Mouse (Mus musculus) fat pad, adult 2 months (tissue): Measurements from ENCODE around the gene Gnb3.

Experiments
- DNase-seq: peaks from one replicate; pipeline ENCODE4 v3.0.0-alpha.2; 2011; ENCODE audit warnings: low read depth, low spot score; ENCODE audit errors: extremely low read depth

Gene Gnb3

DNA sequence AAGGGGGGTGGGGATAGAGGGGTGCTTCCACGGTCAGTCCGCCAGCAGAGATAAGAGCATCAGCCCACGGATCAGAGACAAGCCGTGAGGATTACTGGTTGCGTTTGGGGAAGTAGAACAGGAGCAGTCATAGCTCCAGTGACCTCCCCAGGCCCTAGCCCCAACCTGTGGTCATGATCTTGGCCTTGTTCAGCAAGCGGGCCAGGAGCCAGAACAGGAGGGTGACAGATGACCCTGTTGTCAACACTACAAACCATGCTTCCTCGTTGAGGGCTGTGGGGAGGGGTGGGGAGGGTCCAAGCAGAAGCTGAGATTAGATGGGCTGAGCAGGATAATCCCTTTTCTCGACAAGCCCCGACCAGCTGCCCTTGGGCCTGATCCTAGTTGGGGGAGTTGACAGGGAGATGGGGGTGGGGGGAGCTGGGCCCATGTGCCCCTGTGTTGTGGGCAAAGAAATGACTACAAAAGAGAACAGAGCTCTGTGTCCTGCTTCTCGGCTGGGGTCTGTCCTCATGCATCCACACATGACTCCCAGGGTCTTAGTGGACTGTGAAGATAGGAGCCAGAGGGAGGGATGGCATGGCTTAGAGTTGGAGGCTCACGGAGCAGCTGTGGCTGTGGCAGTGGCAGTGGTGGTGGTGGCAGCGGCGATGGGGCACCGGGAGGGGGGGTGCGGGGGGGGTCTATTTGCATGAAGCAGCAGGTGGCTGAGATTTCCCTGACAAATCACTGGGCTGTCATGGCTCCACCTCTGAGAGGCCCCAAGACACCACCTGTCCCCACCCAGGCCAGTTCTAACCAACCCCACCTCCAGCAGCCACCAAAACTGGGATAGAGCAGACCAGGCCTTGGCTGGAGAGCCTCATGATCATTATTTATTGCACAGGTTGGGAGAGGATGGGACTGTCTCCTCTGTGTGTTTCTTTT lies at the start of gene Gnb3:
Gene Gnb3, minus strand, starts transcription at position 35 of the 927 bp plus-strand sequence.
- DNase-seq = no peak

DNA sequence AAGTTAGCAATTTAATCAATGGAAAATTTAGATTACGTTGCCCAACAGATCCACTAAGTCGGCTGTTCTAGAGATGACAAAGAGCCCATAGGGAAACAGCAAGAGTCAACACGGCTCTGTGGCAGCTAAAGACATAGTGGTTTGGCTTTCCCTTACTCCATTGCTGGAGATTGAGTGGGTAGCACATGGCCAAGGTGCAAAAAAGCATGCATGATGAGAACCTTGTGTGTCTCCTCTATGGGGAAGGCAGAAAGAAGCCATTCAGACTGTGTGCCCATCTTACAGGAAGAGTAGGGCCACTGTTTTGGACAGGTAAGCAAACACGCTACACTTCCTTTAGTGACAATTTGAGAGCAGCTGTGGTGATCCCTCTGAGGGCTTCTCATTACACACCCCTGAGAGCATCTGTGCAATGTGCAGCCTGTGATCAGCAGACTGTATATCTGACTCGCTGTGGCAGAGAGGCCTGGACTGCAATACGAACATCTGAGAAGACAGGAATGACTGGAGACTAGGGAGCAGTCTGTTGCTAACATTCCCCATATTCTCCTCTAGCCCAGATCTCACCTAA lies 48.6 kb upstream of the Gnb3 start:
- no peak for DNase-seq

DNA sequence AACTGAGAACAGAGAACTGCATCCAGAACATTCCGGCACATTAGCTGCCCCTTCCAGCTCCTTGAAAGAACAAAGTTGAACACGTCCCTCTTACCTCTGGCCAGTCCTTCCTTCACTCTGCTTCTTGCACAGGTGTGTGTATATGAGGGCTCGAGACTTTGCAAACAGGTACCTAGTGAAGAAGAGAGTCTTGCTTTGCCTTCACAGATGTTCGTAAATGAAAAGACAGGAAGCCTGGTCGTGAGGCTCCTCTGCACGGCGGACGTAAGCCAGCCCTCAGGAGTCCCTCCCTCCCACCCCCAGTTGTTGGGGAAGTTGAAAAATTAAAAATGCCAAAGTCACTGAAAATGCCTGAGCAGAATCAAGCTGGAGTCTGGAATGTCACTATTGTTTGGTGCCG lies 47.9 kb upstream of the Gnb3 start, which contains the start of gene Cd4:
Gene Cd4, minus strand, starts transcription at position 236 of the 400 bp plus-strand sequence.
- DNase-seq = no peak

DNA sequence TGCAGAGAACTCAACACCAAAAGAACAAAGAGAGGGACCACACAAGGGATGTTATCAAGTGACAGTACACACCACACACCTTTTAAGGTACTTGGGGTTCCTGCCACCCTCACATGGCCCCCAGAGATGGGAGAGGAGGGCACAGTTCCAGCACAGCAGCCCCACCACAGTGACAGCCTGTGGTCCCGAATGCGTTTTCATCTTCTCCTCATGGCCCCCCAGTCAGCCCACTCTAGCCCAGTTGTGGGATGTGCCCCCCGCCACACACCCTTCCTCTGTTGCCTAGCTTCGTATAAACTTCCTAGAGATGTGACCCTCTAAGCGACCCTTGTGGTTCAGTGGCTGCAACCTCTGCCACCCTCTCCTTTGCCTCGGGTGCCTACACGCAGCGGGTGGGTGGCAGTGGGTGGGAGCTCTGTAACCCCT lies 45.9 kb upstream of the Gnb3 start:
- DNase-seq = no peak

DNA sequence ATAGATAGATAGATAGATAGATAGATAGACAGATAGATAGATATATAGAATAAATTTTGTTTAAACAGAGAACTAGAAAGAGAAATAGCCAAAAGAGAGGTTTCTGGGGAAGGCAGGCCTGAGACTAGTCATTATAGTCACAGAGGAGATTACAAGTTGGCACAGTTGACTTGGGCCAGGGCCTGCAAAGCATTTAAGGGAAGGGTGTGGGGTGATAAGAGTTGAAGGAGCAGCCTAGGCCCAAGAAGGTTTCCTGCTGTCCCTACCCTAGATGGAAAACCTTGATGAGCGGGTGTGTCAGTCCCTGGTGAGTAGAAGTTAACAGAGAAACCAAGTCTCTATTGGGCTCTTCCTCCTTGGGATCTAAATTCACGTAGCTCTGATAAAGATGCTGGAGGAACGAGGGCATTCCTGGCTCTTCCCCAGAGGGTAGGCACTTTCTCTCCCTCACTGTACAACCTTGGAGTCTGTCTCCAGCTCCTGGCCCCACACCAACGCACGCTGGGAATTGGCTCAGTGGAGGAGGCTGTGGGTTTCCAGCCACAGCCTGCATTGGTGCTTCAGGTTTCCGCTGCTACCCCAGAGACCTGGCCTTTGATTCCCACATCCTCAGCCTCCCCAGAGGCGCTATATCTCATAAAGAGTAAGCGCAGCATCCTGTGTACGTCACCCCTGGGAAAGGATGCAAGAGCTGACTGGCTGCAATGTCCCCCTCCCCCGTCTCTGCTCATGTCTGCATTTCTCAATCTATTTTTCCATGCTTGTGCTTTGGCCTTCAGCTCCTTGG lies 44.8 kb upstream of the Gnb3 start:
- DNase-seq = no peak

DNA sequence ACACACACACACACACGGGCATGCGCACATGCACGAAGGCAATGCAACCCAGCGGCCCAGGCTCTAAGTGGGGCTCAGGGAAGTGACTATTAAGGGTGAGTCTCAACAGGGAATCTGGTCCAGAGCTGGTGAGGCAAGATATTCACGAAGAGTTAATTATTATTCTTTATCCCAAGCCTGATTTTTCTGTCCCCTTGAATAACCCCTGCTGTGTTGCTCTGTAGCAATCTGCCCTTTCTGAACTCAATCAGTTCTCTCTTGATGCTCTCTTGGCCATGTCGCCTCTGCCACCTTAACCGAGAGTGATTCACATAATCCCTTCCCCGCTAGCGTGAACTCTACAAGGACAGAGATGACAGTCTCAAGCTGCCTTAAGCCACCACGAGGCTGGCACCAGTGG lies 43.3 kb upstream of the Gnb3 start:
- no peak for DNase-seq

DNA sequence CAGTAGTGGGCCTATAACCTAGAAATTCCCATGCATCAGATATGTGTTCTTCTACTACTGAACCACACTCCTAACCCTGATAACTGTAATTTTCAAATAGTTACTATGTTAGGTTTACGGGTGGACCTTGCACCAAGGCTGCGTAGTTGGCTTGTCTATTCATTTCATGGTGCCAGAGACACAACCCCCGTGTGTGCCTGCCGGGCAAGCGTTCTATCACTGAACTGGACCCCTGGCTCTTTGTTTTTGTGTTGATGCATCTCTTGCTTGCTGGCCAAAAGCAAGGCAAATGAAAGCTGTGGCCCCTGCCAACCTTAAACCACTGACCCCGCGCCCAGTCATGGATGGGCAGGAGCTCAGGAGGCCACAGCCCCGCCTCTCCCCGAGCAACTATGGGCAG lies 41.7 kb upstream of the Gnb3 start:
- no peak for DNase-seq

DNA sequence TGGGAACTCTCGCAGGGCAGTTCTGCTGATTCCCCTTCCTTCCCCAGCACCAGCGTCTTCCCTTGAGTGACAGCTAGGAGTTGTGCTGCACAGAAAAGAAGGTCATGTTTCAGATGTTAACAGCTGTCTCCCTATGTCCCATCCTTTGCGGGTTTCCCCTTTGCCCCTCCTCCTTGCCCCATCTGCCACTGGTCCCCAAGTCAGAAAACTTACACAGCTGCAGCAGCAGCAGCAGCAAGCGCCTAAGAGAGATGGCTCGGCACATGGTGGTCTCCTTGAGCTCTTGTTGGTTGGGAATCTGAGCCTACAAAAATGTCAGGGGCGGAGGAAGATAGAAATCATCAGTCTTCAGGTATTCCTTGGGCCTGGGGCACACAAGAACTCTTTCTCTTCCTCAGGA lies 39.3 kb upstream of the Gnb3 start:
- DNase-seq = no peak

DNA sequence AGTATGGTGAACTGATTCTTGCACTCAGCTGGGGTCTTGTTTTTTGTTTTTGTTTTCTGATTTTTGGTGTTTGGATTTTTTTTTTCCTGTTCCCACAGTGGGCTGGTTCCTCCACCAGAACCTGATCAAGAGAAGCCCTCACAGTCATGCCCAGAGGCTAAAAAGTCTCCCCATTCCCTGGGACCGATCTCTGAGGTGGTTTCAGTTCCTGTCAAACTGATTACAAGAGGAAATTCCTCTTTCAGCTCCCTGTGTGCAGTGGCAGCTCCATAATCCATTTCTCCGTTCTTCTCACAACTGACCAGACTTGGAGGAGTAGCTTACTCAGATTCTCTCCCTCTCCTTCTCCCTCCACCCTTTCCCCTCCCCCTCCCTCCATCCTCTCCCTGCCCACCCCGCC lies 34.3 kb upstream of the Gnb3 start:
- no peak for DNase-seq

DNA sequence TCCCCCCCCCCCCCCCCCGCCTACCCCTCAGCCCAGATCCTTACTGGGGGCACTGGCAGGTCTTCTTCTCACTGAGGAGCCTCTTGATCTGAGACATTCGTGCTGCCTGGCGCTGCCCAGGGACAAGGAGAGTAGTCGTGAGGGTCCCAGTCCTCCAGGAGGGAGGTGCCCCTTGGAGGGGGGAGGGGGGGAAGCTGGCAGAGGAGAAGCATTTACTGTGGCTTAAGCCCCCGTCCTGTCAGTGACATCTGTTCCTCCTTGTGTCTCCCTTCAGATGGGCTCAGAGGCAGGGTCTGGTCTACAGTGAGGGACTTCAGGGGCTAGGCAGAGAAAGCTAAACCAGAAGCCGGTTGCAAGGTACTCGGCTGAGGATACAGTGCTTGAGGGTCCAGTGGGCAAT lies 26.5 kb upstream of the Gnb3 start:
- no peak for DNase-seq

DNA sequence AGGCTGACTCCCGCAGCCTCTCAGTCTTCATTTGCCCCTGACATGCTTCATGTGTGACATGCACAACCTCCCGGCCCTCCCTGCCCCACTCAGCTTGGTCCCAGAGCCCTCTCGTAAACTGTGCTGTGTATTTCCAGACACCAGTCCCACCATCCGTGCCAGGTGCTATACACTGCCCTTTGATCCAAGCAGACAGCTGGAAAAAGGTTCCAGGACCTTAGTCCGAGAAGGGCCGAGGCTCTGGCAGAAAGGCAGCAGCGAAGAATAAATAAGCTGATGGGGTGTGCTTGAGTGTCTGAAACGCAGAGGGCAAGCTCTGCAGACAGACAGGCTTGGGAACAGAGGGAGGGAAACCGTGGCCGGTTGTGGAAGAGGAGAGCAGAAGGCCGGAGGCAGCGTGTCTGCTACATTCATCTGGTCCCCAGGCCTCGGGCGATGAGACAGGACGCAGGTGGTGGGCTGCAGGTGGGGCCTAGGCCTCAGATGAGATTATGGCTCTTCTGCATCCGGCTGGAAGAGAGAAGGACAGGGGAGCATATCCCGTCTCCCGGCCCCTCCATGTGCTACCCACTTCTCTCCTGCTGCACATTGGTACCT lies 25.8 kb upstream of the Gnb3 start:
- no peak for DNase-seq

DNA sequence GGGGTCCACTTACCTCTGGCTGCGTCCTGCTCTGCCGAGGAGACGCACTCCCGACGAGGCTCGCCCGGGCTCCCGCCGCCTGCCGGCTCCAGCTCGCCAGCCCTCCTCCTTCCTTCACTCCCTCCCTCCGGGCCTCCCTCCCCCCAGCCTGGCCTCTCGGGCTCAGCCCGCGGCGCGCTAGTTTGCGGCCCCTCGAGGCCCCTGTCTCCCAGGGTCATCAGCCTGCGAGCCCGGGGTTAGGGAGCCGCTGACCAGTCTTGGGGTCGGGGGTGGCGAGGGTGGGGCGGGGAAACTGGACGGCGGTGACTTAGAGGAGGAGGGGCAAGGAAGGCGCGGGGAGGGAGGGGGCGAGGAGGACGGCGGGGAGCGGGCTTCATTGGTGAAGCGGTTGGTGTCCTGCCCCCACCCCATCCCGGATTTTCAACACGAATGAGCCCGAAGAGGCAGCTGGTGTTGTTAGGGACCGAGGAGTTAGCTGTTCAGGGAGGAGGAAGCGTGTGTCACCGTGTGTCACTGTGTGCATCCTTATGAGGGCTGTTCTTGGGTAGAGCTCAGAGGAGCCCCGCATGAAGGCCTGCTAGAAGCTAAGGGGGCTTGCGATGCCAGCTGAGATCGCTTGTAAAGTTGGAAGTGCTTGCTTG lies 23.7 kb upstream of the Gnb3 start, which contains the start of gene Gpr162:
Gene Gpr162, minus strand, starts transcription at position 326 of the 641 bp plus-strand sequence.
- no peak for DNase-seq

DNA sequence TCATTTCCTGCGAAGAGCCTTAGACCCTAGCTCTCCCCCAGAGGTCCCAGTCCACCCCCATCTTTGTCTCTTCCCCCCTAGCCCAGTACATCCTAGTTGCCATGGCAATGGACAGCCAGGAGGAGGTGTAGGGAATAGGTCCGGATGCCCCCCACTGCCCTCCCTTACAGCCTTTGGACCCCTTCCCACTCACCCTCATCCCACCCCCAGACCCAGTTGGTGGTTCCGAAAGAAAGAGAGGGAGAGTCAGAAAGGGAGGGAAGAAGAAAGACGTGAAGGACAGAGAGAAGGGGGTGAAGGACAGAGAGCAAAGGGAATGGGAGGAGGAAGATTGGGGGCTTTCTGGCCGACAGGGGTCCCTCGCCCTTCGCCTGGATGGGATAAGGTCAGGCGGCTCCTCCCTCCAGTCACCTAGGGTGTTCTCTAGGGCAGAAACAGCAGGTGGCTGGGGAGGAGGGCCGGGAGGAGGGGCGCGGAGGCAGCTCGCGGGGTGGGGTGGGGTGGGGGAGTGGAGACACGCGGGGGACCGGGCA lies 23.1 kb upstream of the Gnb3 start:
- no peak for DNase-seq

DNA sequence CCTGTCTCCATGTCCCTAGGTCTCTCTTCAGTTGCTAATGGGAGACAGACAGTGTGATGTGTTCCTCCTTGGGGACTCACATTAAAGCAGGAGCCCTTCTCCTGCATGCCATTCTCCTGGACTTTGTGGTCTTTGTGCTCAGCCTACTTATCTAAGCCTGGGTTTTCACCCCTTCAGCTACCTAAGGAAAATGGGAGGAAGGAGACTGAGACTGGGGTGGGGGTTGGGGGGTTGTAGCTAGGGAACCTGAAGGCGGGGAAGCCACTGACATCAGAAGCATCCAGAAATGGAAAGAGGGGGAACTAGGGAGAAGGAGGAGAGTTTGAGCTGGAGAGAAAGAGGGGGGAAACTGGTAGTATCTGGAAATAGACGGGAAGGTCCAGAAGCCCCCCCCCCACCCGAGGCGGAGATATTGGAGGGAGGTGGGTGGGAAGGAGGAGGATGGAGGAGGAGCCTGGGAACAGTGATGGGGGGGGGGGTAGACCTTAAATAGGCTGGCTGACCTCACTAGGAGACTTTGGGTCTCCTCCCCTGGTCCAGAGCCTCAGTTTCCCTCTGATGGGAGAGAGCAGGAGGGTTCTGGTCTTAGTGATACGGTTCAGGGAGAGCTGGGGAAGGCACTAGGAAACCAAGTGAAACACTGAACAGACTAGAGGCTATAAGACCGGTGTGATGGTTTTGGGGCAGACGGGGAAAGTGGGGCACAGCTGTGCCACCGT lies 22.5 kb upstream of the Gnb3 start:
- no peak for DNase-seq

DNA sequence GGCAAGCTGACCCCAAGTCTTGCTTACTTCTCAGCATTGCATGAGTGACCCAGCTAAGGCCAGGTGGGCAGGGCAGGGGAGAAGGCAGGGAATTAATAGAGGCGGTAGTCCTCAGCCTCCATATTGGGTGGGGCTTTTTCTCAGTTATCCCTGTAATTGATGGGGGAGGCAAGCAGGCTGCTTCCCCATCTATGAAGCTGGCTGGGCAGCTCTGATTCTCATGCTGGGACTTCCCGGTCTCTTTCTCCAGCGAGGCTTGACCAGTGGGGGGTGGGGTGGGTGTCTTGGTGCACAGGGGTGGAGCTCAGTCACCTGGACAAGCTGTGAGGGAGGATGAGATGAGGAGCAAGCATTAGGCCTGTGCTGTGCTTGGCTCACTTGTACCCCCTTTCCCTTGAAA lies 21.7 kb upstream of the Gnb3 start:
- DNase-seq = no peak

DNA sequence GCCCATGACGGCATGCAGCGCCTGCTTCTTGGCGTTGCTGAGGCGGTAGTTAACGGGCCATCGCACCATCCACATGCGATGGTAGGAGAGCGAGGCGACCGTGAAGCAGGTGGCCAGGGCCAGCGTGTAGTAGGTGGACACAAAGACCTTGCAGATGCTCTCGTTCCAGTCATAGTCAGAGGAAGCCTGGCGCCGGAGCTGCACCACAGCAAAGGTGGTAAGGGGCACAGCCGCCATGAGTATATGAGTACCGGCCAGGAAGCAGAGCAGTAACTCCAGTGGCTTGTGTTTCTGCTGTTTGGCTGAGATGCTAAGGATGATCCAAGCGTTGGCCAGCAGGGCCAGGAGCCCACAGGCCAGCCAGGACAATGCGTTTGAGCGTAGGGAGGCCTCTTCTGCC lies 21.2 kb upstream of the Gnb3 start:
- DNase-seq = no peak

DNA sequence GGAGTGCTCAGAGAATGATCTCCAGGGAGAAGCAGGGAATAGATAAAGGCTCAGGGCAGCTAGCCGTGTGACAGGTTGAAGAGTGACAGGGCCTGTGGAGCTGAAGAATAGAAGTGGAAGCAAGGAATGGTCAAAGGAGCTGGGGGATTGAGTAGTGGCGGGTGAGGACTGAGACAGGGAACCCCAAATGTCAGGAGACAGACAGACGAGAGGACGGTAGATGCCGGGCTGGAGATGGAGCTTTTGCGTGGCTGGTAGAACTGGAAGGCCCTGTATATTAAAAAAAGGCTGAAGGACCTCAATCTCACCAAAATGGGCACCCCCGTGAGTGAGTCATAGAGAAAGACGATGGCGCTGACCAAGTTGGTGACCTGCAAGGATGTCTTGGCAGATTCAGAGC lies 20.4 kb upstream of the Gnb3 start:
- no peak for DNase-seq

DNA sequence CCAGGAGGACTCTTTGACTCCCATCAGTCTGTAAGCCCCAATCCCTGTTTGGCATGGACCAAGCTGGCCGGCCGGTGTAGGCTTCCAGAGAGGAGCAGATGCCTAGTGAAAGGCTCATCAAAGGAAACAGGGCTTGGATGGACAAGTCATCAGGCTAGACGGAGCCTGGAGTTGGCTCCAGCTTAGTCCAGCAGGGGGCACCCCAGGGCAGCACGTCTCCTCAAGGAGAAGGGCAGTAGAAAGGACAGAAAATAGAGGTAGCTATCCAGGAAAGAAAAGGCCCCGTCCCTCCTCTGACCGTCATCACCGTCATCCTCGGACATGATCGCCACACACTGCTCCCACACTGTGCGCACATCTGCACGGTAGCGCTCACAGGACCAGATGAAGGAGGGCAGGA lies 19.6 kb upstream of the Gnb3 start:
- DNase-seq = no peak

DNA sequence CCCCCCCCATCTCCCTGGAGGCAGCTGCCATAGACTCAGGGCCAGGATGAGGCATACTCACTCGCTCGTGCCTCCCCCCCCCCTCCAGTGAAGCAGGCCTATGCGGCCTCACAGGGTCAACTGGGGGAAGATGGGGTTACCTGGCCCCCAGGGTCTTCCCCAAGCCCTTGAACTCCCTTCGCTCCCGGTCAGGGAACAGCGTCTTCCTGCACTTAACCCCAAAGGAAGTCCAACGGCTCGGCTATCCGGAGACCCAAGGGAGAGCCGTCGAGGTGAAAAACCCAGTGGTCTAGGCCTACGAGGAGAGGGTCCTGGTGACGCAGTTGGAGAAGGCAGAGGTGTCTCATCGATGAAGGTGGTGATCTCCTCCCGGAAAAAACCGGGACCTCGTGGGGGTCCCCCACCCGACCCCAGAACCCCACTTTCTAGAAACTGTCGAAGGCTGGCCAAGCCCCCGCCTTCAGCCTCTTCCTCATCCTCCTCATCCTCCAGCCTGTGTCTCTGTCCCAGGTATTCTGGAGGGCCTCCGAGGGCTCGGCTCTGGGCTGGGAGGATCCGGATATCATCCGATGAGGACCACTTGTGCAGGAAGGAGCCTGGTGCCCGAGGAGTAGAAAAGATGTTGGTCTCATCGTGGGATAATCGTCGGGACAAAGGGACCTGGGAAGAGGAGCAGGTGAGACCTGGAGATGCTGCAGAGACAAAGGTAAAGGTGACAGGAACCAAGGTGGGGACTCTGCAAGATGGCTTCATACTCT lies 18.7 kb upstream of the Gnb3 start:
- DNase-seq = no peak
